Mouse (Mus musculus): ENCODE results near the gene Gzmc. TPM values are rescaled to one million over a fixed set of nuclear protein-coding genes. Genes with fewer than 3 reads are reported as not detected.
"Not testable (repeated sequence)": the region's sequence is repeated elsewhere in the genome, so short reads cannot be mapped to it uniquely, and the experiment has no call there.

Gzmc gene
- not detected for total RNA-seq (2018; cell fraction: chromatin; rRNA removed)
- under 1 TPM in 4 of 26 experiments, not detected in 22; 0.19 to 0.92 (median 0.30) TPM for total RNA-seq (2018; cell fraction: cytosol; rRNA removed)
- not detected for total RNA-seq (2018; cell fraction: nucleus; rRNA removed)
- not detected in 3 replicates for polyA plus RNA-seq (2018)

- 14% methylated on average over 1 of the region's 2 CpGs for whole genome bisulfite sequencing (ENCODE audit: missing documents)
- no peak within 1 kb of the TSS for H3K4me3 ChIP-seq (ENCODE audit: inconsistent target)
Measured at GRCm38 (mm10) chr14:56234556-56234955, at the start of gene Gzmc. TSS of gene Gzmc (minus strand) at chr14:56234656.

GRCm38 (mm10) chr14:56283816-56284215 is 49.4 kb upstream of the Gzmc start:
- Histone ChIP-seq H3K4me3 (ENCODE audit: inconsistent target) (no peak overlapping the region), H3K79me2 (ENCODE audit: inconsistent target) (no peaks in the 10 kb centered on the region)
- 90% methylated on average over 1 of the region's 1 CpGs for WGBS (ENCODE audit: missing documents)

More at GRCm38 (mm10) chr14:56234556-56234955, at the start of gene Gzmc:
- Histone ChIP-seq H3K27ac (no peak within 1 kb of the TSS), H3K79me2 (ENCODE audit: inconsistent target) (no peaks in the 10 kb centered on the region), H3K36me3 (ENCODE audit: inconsistent target) (no peaks in the 10 kb centered on the region)

GRCm38 (mm10) chr14:56281090-56281489 is 46.6 kb upstream of the Gzmc start:
- 88% methylated on average over 5 of the region's 5 CpGs for WGBS (ENCODE audit: missing documents)
- H3K4me3 ChIP-seq (ENCODE audit: inconsistent target) = no peak overlapping the region
- H3K27ac ChIP-seq = no peak overlapping the region
- no peaks in the 10 kb centered on the region for H3K79me2 ChIP-seq (ENCODE audit: inconsistent target)
- H3K36me3 ChIP-seq (ENCODE audit: inconsistent target) = no peaks in the 10 kb centered on the region

More at GRCm38 (mm10) chr14:56283816-56284215, 49.4 kb upstream of the Gzmc start:
- Histone ChIP-seq H3K27ac (no peak overlapping the region), H3K36me3 (ENCODE audit: inconsistent target) (no peaks in the 10 kb centered on the region)

- WGBS (ENCODE audit: missing documents) = 54% methylated on average over 7 of the region's 7 CpGs
- not testable (repeated sequence) for H3K4me3 ChIP-seq (ENCODE audit: inconsistent target); H3K79me2 ChIP-seq (ENCODE audit: inconsistent target); H3K27ac ChIP-seq; H3K36me3 ChIP-seq (ENCODE audit: inconsistent target)
Measured at GRCm38 (mm10) chr14:56278691-56279090, 44.2 kb upstream of the Gzmc start.

- 90% methylated on average over 6 of the region's 7 CpGs for WGBS (ENCODE audit: missing documents)
- H3K27ac ChIP-seq; H3K79me2 ChIP-seq (ENCODE audit: inconsistent target); H3K36me3 ChIP-seq (ENCODE audit: inconsistent target); H3K4me3 ChIP-seq (ENCODE audit: inconsistent target): not testable (repeated sequence)
Measured at GRCm38 (mm10) chr14:56276096-56276495, 41.6 kb upstream of the Gzmc start.

GRCm38 (mm10) chr14:56266109-56266508 is 31.7 kb upstream of the Gzmc start:
- WGBS (ENCODE audit: missing documents) = 20% methylated on average over 1 of the region's 1 CpGs
- Histone ChIP-seq H3K36me3 (ENCODE audit: inconsistent target) (no peaks in the 10 kb centered on the region), H3K4me3 (ENCODE audit: inconsistent target) (no peak overlapping the region), H3K79me2 (ENCODE audit: inconsistent target) (no peaks in the 10 kb centered on the region), H3K27ac (no peak overlapping the region)

- Histone ChIP-seq H3K27ac (no peak within 1 kb of the TSS), H3K79me2 (ENCODE audit: inconsistent target) (no peaks in the 10 kb centered on the region), H3K36me3 (ENCODE audit: inconsistent target) (no peaks in the 10 kb centered on the region), H3K4me3 (ENCODE audit: inconsistent target) (no peak within 1 kb of the TSS)
- whole genome bisulfite sequencing (ENCODE audit: missing documents) = 51% methylated on average over 5 of the region's 5 CpGs
Measured at GRCm38 (mm10) chr14:56262153-56262552, 27.7 kb upstream of the Gzmc start, which contains the start of gene Gzmb. TSS of gene Gzmb (minus strand) at chr14:56262260.

GRCm38 (mm10) chr14:56240409-56240808 is 6.0 kb upstream of the Gzmc start:
- no peaks in the 10 kb centered on the region for H3K79me2 ChIP-seq (ENCODE audit: inconsistent target)
- no peaks in the 10 kb centered on the region for H3K36me3 ChIP-seq (ENCODE audit: inconsistent target)
- no peak overlapping the region for H3K4me3 ChIP-seq (ENCODE audit: inconsistent target)
- H3K27ac ChIP-seq = no peak overlapping the region

- no peak within 1 kb of the TSS for H3K27ac ChIP-seq
- 92% methylated on average over 4 of the region's 4 CpGs for WGBS (ENCODE audit: missing documents)
- no peaks in the 10 kb centered on the region for H3K79me2 ChIP-seq (ENCODE audit: inconsistent target)
- H3K36me3 ChIP-seq (ENCODE audit: inconsistent target) = no peaks in the 10 kb centered on the region
- no peak within 1 kb of the TSS for H3K4me3 ChIP-seq (ENCODE audit: inconsistent target)
Measured at GRCm38 (mm10) chr14:56211317-56211716, 23.1 kb downstream of the Gzmc start, which contains the start of gene Gzmf. TSS of gene Gzmf (minus strand) at chr14:56211417.

GRCm38 (mm10) chr14:56205613-56206012 is 28.8 kb downstream of the Gzmc start:
- 86% methylated on average over 1 of the region's 1 CpGs for WGBS (ENCODE audit: missing documents)
- no peaks in the 10 kb centered on the region for H3K36me3 ChIP-seq (ENCODE audit: inconsistent target)
- no peak overlapping the region for H3K4me3 ChIP-seq (ENCODE audit: inconsistent target)
- no peak overlapping the region for H3K27ac ChIP-seq
- no peaks in the 10 kb centered on the region for H3K79me2 ChIP-seq (ENCODE audit: inconsistent target)

- H3K27ac ChIP-seq; H3K36me3 ChIP-seq (ENCODE audit: inconsistent target); H3K79me2 ChIP-seq (ENCODE audit: inconsistent target); H3K4me3 ChIP-seq (ENCODE audit: inconsistent target): not testable (repeated sequence)
- WGBS (ENCODE audit: missing documents) = 32% methylated on average over 5 of the region's 5 CpGs
Measured at GRCm38 (mm10) chr14:56205021-56205420, 29.4 kb downstream of the Gzmc start.

- Histone ChIP-seq H3K79me2 (ENCODE audit: inconsistent target) (no peaks in the 10 kb centered on the region), H3K27ac (no peak overlapping the region), H3K4me3 (ENCODE audit: inconsistent target) (no peak overlapping the region), H3K36me3 (ENCODE audit: inconsistent target) (no peaks in the 10 kb centered on the region)
- 0% methylated on average over 2 of the region's 2 CpGs for WGBS (ENCODE audit: missing documents)
Measured at GRCm38 (mm10) chr14:56203975-56204374, 30.5 kb downstream of the Gzmc start.

- H3K4me3 ChIP-seq (ENCODE audit: inconsistent target) = no peak overlapping the region
- no peak overlapping the region for H3K27ac ChIP-seq
- WGBS (ENCODE audit: missing documents) = 62% methylated on average over 6 of the region's 6 CpGs
- H3K79me2 ChIP-seq (ENCODE audit: inconsistent target) = no peaks in the 10 kb centered on the region
- no peaks in the 10 kb centered on the region for H3K36me3 ChIP-seq (ENCODE audit: inconsistent target)
Measured at GRCm38 (mm10) chr14:56186946-56187345, 47.5 kb downstream of the Gzmc start.

GRCm38 (mm10) chr14:56186521-56186920 is 47.9 kb downstream of the Gzmc start:
- no peak overlapping the region for H3K27ac ChIP-seq
- no peaks in the 10 kb centered on the region for H3K36me3 ChIP-seq (ENCODE audit: inconsistent target)
- WGBS (ENCODE audit: missing documents) = 71% methylated on average over 5 of the region's 5 CpGs
- H3K79me2 ChIP-seq (ENCODE audit: inconsistent target) = no peaks in the 10 kb centered on the region
- no peak overlapping the region for H3K4me3 ChIP-seq (ENCODE audit: inconsistent target)

Data from macrophage (primary cell).